Comparison of ENCODE assay signal across 8 mouse cellular contexts in the genomic region with DNA sequence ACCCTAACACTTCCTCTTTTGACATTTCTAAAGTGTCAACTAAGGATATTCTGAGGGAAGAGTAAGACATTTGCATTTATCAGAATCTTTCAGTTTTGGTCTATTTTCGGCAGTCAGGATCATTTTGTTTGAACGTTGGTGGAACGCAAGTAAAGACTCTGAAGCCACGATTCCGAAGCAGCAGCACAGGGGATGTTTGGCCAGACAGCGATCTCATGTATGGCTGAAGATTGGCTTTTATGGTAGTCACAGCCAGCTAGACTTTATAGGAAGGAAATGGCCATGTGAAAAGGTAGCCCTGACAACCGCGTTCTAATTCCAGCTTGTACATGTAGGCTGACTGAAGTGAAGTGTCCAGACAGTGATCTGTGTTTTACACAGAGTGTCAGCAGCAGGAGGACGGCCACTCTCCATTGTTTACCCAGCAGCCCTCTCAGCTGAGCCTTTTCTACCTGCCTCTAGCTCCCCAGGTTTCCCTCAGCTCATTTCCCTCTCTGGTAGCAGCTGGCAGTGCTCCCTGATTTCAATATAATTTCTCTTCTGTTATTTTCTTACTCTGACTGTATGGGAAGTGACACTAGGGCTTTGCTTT. TPM values are rescaled to one million over a fixed set of nuclear protein-coding genes. Genes with fewer than 3 reads are reported as not detected.
DNase-seq lines count a peak whose midpoint lies in the region; ATAC-seq and TF ChIP-seq lines count a peak whose summit lies in the region.
"Not testable (repeated sequence)": the region's sequence is repeated elsewhere in the genome, so short reads cannot be mapped to it uniquely, and the experiment has no call there.

No protein-coding gene starts in this region.

- not testable (repeated sequence) for DNase-seq in hindbrain, embryonic 14.5 days (ENCODE audit: low spot score); limb, embryonic 10.5 days (ENCODE audit: low spot score); lung, embryonic 14.5 days; stomach, postnatal 0 days (ENCODE audit: low spot score)

- H3K27me3 ChIP-seq in embryonic facial prominence, embryonic 15.5 days; hindbrain, embryonic 14.5 days (ENCODE audit: control insufficient read depth, insufficient read depth, low read length); limb, embryonic 10.5 days (ENCODE audit: low read depth, poor library complexity, severe bottlenecking); lung, embryonic 14.5 days (ENCODE audit: insufficient read depth, low read length); midbrain, embryonic 16.5 days (ENCODE audit: control insufficient read depth, insufficient read depth, low read depth, low read length); stomach, postnatal 0 days (ENCODE audit: control insufficient read depth, insufficient read depth, low read length): not testable (repeated sequence)

- not testable (repeated sequence) for TF ChIP-seq EP300 in stomach, postnatal 0 days (optimal IDR thresholded peaks at IDR 0.05)

- 6% methylated on average over 9 of the region's 9 CpGs for WGBS in embryonic facial prominence, embryonic 15.5 days
- WGBS in hindbrain, embryonic 14.5 days: 2% methylated on average over 7 of the region's 9 CpGs
- 20% methylated on average over 9 of the region's 9 CpGs for WGBS in limb, embryonic 10.5 days
- WGBS in lung, embryonic 14.5 days: 2% methylated on average over 6 of the region's 9 CpGs
- WGBS in midbrain, embryonic 16.5 days: 3% methylated on average over 8 of the region's 9 CpGs
- WGBS in stomach, postnatal 0 days: 2% methylated on average over 8 of the region's 9 CpGs

- not testable (repeated sequence) for H3K36me3 ChIP-seq in embryonic facial prominence, embryonic 15.5 days; hindbrain, embryonic 14.5 days (replicated peaks; ENCODE audit: control insufficient read depth, insufficient read depth); lung, embryonic 14.5 days (ENCODE audit: insufficient read depth); midbrain, embryonic 16.5 days (ENCODE audit: control insufficient read depth, insufficient read depth, low read length); stomach, postnatal 0 days (ENCODE audit: control insufficient read depth, insufficient read depth, low read length)
- peaks cover 14% of the 10 kb centered on the region for H3K36me3 ChIP-seq in limb, embryonic 10.5 days

- peak overlapping the region; percentile 84 for H3K27ac ChIP-seq in bone marrow macrophage, adult 2 months (ENCODE audit: insufficient read depth, low read depth, low read length)
- peak overlapping the region; percentile 81; the same call in 1 of the 2 replicates for H3K27ac ChIP-seq in embryonic facial prominence, embryonic 15.5 days (replicated peaks)
- peak overlapping the region; percentile 86 for H3K27ac ChIP-seq in hindbrain, embryonic 14.5 days
- H3K27ac ChIP-seq in limb, embryonic 10.5 days: peak overlapping the region; percentile 82
- H3K27ac ChIP-seq in lung, embryonic 14.5 days (ENCODE audit: low read depth): not testable (repeated sequence)
- H3K27ac ChIP-seq in midbrain, embryonic 16.5 days (ENCODE audit: low read length): peak overlapping the region; percentile 74
- H3K27ac ChIP-seq in stomach, postnatal 0 days (replicated peaks): peak overlapping the region; percentile 75; the same call in 1 of the 2 replicates

- peak overlapping the region; percentile 48 for H3K4me3 ChIP-seq in bone marrow macrophage, adult 2 months (ENCODE audit: insufficient read depth, low read length)
- H3K4me3 ChIP-seq in embryonic facial prominence, embryonic 15.5 days (replicated peaks): peak overlapping the region; percentile 59
- peak overlapping the region; percentile 48 for H3K4me3 ChIP-seq in hindbrain, embryonic 14.5 days (replicated peaks; ENCODE audit: low read length)
- H3K4me3 ChIP-seq in limb, embryonic 10.5 days: peak overlapping the region; percentile 55
- peak overlapping the region; percentile 49 for H3K4me3 ChIP-seq in lung, embryonic 14.5 days (ENCODE audit: low read depth, low read length)
- peak overlapping the region; percentile 54 for H3K4me3 ChIP-seq in midbrain, embryonic 16.5 days (ENCODE audit: low read depth, low read length)
- H3K4me3 ChIP-seq in stomach, postnatal 0 days (ENCODE audit: low read depth, low read length): peak overlapping the region; percentile 49

- peaks cover 16% of the 10 kb centered on the region for H3K4me1 ChIP-seq in bone marrow macrophage, adult 2 months (ENCODE audit: control insufficient read depth, insufficient read depth, low read length)
- peaks cover 12% of the 10 kb centered on the region for H3K4me1 ChIP-seq in embryonic facial prominence, embryonic 15.5 days
- not testable (repeated sequence) for H3K4me1 ChIP-seq in hindbrain, embryonic 14.5 days (replicated peaks; ENCODE audit: control insufficient read depth, insufficient read depth, low read length); limb, embryonic 10.5 days; lung, embryonic 14.5 days (ENCODE audit: insufficient read depth); stomach, postnatal 0 days (replicated peaks; ENCODE audit: control insufficient read depth, insufficient read depth)
- H3K4me1 ChIP-seq in midbrain, embryonic 16.5 days (ENCODE audit: control insufficient read depth, insufficient read depth, low read length): peaks cover 11% of the 10 kb centered on the region

- H3K9ac ChIP-seq in embryonic facial prominence, embryonic 15.5 days: peak overlapping the region; percentile 54; the same call in 1 of the 2 replicates
- H3K9ac ChIP-seq in hindbrain, embryonic 14.5 days: peak overlapping the region; percentile 76
- peak overlapping the region; percentile 61 for H3K9ac ChIP-seq in lung, embryonic 14.5 days
- H3K9ac ChIP-seq in midbrain, embryonic 16.5 days (ENCODE audit: low read depth, low read length): peak overlapping the region; percentile 75
- H3K9ac ChIP-seq in stomach, postnatal 0 days (ENCODE audit: low read length): peak overlapping the region; percentile 61

- not testable (repeated sequence) for TF ChIP-seq POLR2A in bone marrow macrophage, adult 2 months (IDR thresholded peaks at IDR 0.05; ENCODE audit: borderline replicate concordance, low read depth, low read length)

- H3K4me2 ChIP-seq in embryonic facial prominence, embryonic 15.5 days (replicated peaks): peak overlapping the region; percentile 58
- peak overlapping the region; percentile 51 for H3K4me2 ChIP-seq in hindbrain, embryonic 14.5 days (replicated peaks)
- peak overlapping the region; percentile 51 for H3K4me2 ChIP-seq in lung, embryonic 14.5 days
- H3K4me2 ChIP-seq in midbrain, embryonic 16.5 days (ENCODE audit: low read length): peak overlapping the region; percentile 56
- H3K4me2 ChIP-seq in stomach, postnatal 0 days (replicated peaks; ENCODE audit: low read depth): peak overlapping the region; percentile 54

- not testable (repeated sequence) for TF ChIP-seq CTCF in bone marrow macrophage, adult 2 months (IDR thresholded peaks at IDR 0.05; ENCODE audit: low read depth, low read length); lung, embryonic 14.5 days (IDR thresholded peaks at IDR 0.05; ENCODE audit: low read depth); stomach, postnatal 0 days (IDR thresholded peaks at IDR 0.05; ENCODE audit: low read depth)

- H3K9me3 ChIP-seq in embryonic facial prominence, embryonic 15.5 days (replicated peaks); hindbrain, embryonic 14.5 days (ENCODE audit: control insufficient read depth, low read length); limb, embryonic 10.5 days (replicated peaks); lung, embryonic 14.5 days (ENCODE audit: low read depth, low read length); midbrain, embryonic 16.5 days (replicated peaks; ENCODE audit: control insufficient read depth, low read length, poor library complexity, severe bottlenecking); stomach, postnatal 0 days (ENCODE audit: control insufficient read depth, low read length): not testable (repeated sequence)

- not testable (repeated sequence) for ATAC-seq in embryonic facial prominence, embryonic 15.5 days (ENCODE audit: insufficient number of reproducible peaks, low FRiP score, low TSS enrichment, low read depth); hindbrain, embryonic 14.5 days (ENCODE audit: low FRiP score)
- ATAC-seq in granulocyte monocyte progenitor cell, adult 5-6 weeks (replicated peaks; ENCODE audit: poor library complexity, severe bottlenecking): peak; percentile 30
- peak; percentile 26 for ATAC-seq in lung, embryonic 14.5 days (ENCODE audit: insufficient read depth)
- peak; percentile 69 for ATAC-seq in midbrain, embryonic 16.5 days
- peak; percentile 22; the same call in 1 of the 2 replicates for ATAC-seq in stomach, postnatal 0 days (ENCODE audit: low FRiP score, low TSS enrichment)

RNA-seq across cellular contexts. Expression of a gene that starts 0.6 kb away (rescaled TPM):
- 205 and 208 TPM in 2 replicates for polyA plus RNA-seq in bone marrow macrophage, adult 2 months (2012; ENCODE audit: insufficient read depth, insufficient read length, missing spikeins)
- polyA plus RNA-seq in embryonic facial prominence, embryonic 15.5 days (2015; fragmentation: Nextera tagmentation; extraction: Ambion mirVana): 467 and 526 TPM in 2 replicates
- 96.0 and 128 TPM in 2 replicates for total RNA-seq in granulocyte monocyte progenitor cell, adult 5-6 weeks (2014; fragmentation: Nextera tagmentation)
- 142 and 194 TPM in 2 replicates for total RNA-seq in granulocyte monocyte progenitor cell, adult 5-6 weeks (2017)
- 1,240 and 1,455 TPM in 2 replicates for polyA plus RNA-seq in hindbrain, embryonic 14.5 days (2014; fragmentation: Nextera tagmentation; extraction: Ambion mirVana)
- 442 and 463 TPM in 2 replicates for polyA plus RNA-seq in limb, embryonic 10.5 days (2016; fragmentation: Nextera tagmentation; extraction: Ambion mirVana)
- 579 and 584 TPM in 2 replicates for polyA plus RNA-seq in lung, embryonic 14.5 days (2014; fragmentation: Nextera tagmentation; extraction: Ambion mirVana)
- polyA plus RNA-seq in midbrain, embryonic 16.5 days (2015; fragmentation: Nextera tagmentation; extraction: Ambion mirVana): 1,051 and 1,054 TPM in 2 replicates
- polyA plus RNA-seq in stomach, postnatal 0 days (2015; fragmentation: Nextera tagmentation; extraction: Ambion mirVana): 477 and 484 TPM in 2 replicates
